Mouse (Mus musculus) liver, embryonic 14.5 days (tissue): ENCODE data around the gene Csnk1g2.

Experiments used
- CTCF ChIP-seq: IDR thresholded peaks from 2 replicates; pipeline ENCODE4 v1.5.1; 2016; ENCODE audit warnings: antibody characterized with exemption, low read depth, control low read depth
- EP300 ChIP-seq: IDR thresholded peaks from 2 replicates; pipeline ENCODE4 v1.6.1; 2016; ENCODE audit warnings: antibody characterized with exemption, low read depth

GRCm38 (mm10) chr10:80576351-80577194, 46.1 kb upstream of the Csnk1g2 start:
- TF ChIP-seq CTCF (peak; percentile 26; the same call in 1 of the 2 replicates), EP300 (no peak)
